Mouse (Mus musculus): ENCODE measurements around the gene Fam129a.

The Fam129a gene

DNA sequence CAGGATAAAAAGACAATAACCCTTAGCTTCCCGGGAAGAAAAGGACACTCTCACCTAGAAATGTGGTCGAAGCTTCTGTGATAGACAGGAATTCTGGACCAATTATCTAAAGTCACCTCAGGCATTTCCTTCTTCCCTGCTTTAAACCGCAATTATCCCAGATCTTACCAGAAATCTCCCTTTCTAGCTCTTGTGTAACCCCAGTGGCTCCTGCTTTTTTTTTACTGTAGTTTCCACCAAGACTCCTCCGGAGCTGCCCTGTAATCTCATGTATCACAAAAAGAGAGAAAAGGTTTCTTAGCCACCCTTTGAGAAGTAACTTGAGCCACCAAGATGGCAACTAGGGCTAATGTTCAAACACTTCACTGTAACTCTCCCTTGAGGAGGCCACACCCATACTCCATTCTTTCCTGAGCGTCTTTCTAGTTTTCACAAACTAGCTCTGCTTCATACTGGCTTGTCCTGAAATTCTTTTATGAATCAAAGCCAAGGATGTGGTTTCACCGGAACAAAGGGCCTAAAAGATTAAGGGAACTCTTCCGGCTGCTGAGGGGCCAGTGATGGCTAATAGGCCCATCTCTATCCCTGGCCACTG is 93.9 kb downstream of the Fam129a start:
- DNase-seq (ENCODE audit: low read depth) = no peak

- DNase-seq (ENCODE audit: low read depth) = peak; percentile 86
Measured at GRCm38 (mm10) chr1:151667351-151668074, 96.5 kb downstream of the Fam129a start.

GRCm38 (mm10) chr1:151670006-151670591 is 99.1 kb downstream of the Fam129a start:
- peak; percentile 58 for DNase-seq (ENCODE audit: low read depth)

DNA sequence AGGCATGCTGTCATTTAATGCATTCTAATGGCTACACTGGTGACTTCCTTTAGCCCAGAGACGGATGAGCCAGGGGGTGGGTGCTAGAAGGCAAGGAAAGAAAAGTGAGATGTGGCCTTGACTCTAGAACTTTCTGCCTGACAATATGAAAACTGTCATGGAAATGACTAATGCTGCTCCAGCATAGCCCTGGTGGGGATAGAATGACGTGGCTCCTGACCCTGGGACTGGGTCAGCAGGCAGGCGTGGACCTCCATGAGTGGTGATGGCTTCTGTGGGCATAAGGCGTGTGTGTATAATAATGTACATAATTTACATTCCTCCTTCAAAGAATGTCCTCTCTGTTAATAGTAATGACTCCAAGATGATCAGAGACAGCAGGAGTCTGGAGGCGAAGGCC is 104.7 kb downstream of the Fam129a start:
- DNase-seq (ENCODE audit: low read depth) = no peak

GRCm38 (mm10) chr1:151677185-151677809 is 106.3 kb downstream of the Fam129a start:
- DNase-seq (ENCODE audit: low read depth) = no peak

GRCm38 (mm10) chr1:151677975-151678374 is 107.0 kb downstream of the Fam129a start:
- DNase-seq (ENCODE audit: low read depth) = no peak

DNA sequence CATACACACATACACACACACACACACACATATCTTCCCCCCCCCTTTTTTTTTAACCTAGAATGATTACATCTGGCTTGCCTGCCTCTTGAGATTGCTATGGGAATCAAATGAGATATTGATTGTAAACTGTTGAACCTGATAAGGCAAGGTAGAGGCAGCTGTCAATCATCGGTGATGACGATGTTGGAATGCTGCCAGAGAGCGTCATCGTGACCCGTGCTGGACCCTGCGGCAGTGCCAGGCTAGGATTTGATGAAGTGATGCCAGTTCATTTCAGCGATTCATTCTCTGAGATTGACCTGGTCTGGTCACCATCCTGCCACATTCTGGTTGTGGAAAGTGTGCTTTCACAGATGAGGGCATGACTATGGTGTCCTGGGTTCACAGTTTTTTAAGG is 108.2 kb downstream of the Fam129a start:
- no peak for DNase-seq (ENCODE audit: low read depth)

GRCm38 (mm10) chr1:151679883-151680613 is 109.1 kb downstream of the Fam129a start:
- no peak for DNase-seq (ENCODE audit: low read depth)

DNA sequence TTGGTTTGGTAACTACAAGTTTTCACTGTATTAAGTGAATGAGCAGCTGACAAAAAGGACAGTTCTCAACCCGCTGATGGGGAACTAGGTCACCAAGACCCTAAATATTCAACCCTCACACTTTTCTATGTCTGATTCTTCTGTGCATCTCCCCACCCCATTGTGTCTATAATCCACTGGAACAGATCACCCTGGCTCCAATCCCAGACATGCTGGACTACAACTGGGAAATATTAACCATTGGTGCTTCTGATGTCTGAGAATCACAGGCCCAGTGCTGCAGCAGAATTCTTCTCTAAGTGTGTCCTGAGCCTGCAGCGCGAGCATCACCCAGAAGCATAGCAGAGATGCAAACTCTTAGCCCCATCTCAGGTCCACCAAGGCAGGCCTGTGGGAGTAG is 110.0 kb downstream of the Fam129a start:
- no peak for DNase-seq (ENCODE audit: low read depth)

GRCm38 (mm10) chr1:151682896-151683295 is 111.9 kb downstream of the Fam129a start:
- DNase-seq (ENCODE audit: low read depth) = peak; percentile 88

DNA sequence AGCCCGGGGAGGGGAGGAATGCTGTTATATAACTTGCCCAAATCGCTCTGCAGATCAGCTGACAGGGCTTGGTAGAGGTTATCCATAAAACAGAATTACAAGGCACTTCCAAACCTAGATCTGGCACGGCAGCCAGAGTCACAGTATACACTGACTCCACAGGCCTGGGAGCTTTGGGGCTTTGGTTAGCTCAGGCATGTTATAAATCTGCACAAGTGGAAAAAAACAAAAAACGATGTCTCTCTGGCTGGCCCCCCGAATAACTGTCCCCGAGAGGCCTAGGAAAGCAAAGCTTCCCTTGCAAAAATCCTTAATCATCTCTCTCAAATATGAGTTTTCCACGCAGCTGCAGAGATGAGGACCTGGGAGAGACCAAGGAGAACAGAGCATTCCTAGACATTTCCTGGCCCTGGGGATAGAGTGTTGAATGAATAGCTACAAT is 113.5 kb downstream of the Fam129a start:
- no peak for DNase-seq (ENCODE audit: low read depth)

GRCm38 (mm10) chr1:151684978-151685377 is 114.0 kb downstream of the Fam129a start:
- peak; percentile 94 for DNase-seq (ENCODE audit: low read depth)

DNA sequence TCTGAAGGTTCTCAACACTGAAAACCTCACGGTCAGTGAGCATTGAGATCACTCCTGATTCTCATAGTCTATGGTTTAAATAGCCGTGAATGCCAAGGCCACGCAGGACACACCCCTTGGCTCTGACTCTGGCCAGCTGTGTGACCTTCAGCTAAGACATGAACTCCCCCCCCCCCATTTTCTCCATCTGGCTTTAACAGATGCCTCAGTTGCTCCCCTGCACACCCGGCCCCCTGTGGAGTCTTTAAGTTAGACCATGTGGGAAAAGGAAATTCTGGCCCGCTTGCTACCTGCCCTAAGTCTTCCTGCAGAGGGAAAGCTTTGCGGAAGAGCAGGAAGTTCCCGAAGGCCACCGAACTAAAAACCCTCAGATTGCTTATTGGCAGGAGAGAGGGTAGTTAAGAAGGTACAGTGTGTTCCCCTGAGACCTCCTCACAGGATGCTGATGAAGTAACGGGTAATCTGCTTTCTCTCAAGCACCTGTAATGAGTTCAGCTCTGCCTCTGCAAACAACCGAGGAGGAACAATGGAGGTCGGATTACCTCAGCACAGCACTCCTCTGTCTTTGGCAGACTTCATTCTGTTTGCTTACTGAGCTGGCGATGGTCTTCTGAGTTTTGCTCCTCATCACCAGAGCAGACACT is 114.8 kb downstream of the Fam129a start:
- peak; percentile 59 for DNase-seq (ENCODE audit: low read depth)

- DNase-seq (ENCODE audit: low read depth) = peak; percentile 58
Measured at GRCm38 (mm10) chr1:151686696-151687095, 115.7 kb downstream of the Fam129a start.

DNA sequence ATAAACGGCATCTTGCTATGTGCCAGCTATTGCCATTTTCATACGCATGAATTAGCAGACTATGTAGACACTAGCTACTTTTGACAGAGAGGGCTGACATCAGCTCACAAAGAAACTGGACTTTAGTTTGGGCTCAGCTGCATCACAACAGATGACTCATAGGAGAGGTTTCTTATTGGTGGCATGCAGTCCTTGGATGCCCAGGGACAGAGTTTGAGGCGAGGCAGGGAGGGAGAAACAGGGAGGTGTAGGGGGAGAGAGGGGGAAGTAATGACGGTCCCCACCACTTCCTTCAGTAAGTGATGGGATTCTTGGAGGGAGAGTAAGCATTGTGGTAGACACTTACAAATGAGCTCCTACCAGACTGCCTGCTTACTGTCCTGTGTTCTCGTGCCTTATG is 118.0 kb downstream of the Fam129a start:
- DNase-seq (ENCODE audit: low read depth) = peak; percentile 91

DNA sequence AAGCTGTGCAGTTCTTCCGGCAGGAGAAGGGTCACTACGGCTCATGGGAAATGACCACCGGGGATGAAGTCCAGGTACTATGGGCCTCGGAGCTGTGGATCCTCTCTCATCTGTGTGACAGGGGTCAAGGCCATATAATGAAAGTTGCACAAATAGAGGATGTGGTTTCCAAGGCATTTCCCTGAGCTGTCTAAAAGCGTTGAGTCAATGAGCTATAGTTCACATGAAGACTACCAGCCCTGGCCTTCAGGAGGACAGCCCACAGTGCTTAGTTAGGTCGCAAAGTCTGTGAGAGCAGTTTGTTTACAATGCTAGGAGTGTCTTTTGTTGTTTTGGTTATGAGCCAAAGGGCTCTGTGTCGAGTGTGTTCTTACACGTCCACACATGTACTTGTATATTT is 118.6 kb downstream of the Fam129a start:
- peak; percentile 93 for DNase-seq (ENCODE audit: low read depth)

- peak; percentile 56 for DNase-seq (ENCODE audit: low read depth)
Measured at GRCm38 (mm10) chr1:151690061-151690460, 119.1 kb downstream of the Fam129a start.

- peak; percentile 75 for DNase-seq (ENCODE audit: low read depth)
Measured at GRCm38 (mm10) chr1:151690583-151691193, 119.7 kb downstream of the Fam129a start.

DNA sequence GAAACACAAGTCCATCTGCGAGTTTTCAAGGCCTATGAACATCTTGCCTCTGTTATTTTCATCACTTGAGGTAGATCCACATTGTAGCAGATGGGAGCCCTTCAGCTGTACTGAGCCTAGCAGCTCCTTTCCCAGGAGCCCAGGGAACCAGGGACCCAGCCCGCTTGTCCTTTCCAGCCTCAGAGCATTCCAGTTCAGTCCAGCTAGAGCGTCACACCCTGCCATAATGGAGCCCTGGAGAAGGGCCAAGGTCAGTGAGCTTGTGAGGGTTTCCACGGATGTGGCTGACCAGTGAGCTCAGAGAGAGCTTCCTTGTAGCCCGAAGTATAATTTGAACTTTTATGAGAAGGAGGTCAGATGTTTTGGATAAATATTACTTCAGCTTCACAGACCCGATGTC is 121.9 kb downstream of the Fam129a start:
- peak; percentile 82 for DNase-seq (ENCODE audit: low read depth)

DNA sequence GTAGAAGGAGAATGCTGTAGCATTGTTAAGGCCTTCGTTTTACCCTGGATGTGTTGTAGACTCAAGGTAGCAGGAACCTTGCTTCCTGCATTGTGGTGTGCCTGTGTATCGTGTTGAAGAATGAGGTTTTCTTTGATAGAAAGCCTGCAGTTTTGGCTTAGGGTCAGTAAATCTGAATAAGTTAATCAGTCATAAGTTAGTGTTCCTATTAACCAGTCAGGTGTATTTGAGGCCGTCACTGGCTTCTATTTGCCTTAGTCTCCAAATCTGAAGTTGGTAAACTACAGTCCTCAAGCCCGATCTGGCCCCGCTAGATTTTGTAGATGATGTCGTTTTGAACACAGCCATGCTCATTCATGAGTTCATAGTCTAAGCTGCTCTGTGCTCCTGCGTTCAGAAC is 125.8 kb downstream of the Fam129a start:
- DNase-seq (ENCODE audit: low read depth) = no peak
